9 mouse cellular contexts compared by ENCODE assay signal in the genomic region with DNA sequence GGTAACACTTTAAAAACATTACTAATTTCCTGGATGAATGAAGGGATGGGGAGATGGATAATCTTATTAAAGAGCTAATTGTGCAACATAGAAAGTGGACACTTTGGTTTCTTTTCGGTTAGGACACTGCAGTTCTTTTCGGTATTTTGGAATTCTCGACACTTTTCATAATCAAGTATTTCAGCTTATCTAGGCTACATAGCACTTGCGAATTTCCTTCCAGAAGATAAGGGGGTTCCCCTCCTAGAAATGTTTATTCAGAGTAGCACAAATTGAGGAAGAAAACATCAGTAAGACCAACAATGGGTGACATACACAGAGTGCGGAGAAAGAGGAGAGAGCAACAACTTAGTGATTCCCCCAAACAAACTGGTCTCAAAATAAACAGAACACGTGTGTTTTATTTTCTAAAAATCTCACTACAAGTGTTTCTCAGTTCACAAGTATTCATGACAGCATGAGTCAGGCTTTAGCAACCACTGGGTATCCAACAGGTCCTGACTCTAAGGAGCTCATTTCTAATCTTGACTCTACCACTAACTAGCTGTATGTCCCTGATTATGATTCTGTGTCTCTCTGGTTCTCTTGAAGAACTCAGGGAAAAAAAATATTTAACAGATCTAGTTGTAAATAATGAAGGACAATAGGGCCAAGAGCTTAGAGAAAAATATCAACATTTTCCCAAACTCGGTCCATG. TPM values are rescaled to one million over a fixed set of nuclear protein-coding genes. Genes with fewer than 3 reads are reported as not detected.
A peak's percentile ranks its signal among the peaks of the same experiment; 100 is the strongest.
DNase-seq lines count a peak whose midpoint lies in the region; ATAC-seq lines count a peak whose summit lies in the region.
"Had no signal": no experiment of that assay in that cellular context is flagged by ENCODE, and none has a peak within 500 bp of the region (broad histone marks: within the 10 kb centered on the region; RNA-seq: fewer than 3 reads in every experiment).

No protein-coding gene starts in this region.

- no peaks in the 10 kb centered on the region for H3K36me3 ChIP-seq in heart, embryonic 15.5 days
- H3K36me3 ChIP-seq in hindbrain, embryonic 16.5 days (ENCODE audit: control insufficient read depth, insufficient read depth, low read length), result no peaks in the 10 kb centered on the region
- no peaks in the 10 kb centered on the region for H3K36me3 ChIP-seq in midbrain, embryonic 16.5 days (ENCODE audit: control insufficient read depth, insufficient read depth, low read length)

- H3K27ac ChIP-seq in heart, embryonic 15.5 days, result no peak overlapping the region
- H3K27ac ChIP-seq in hindbrain, embryonic 16.5 days (ENCODE audit: low read depth, low read length), result no peak overlapping the region
- H3K27ac ChIP-seq in midbrain, embryonic 16.5 days (ENCODE audit: low read length), result no peak overlapping the region

- peak overlapping the region; percentile 81 for H3K4me2 ChIP-seq in heart, embryonic 15.5 days
- peak overlapping the region; percentile 84 for H3K4me2 ChIP-seq in hindbrain, embryonic 16.5 days (ENCODE audit: low read length)
- H3K4me2 ChIP-seq in midbrain, embryonic 16.5 days (ENCODE audit: low read length), result peak overlapping the region; percentile 86

- peaks cover 14% of the 10 kb centered on the region for H3K4me1 ChIP-seq in heart, embryonic 15.5 days (replicated peaks)
- H3K4me1 ChIP-seq in hindbrain, embryonic 16.5 days (ENCODE audit: control insufficient read depth, insufficient read depth, low read depth, low read length), result peaks cover 16% of the 10 kb centered on the region
- H3K4me1 ChIP-seq in midbrain, embryonic 16.5 days (ENCODE audit: control insufficient read depth, insufficient read depth, low read length), result peaks cover 23% of the 10 kb centered on the region

- no peak for DNase-seq in heart, postnatal 10 days
- DNase-seq in c-Kit-negative CD71-positive TER-119-positive erythroid progenitor cells, embryonic 14.5 days (ENCODE audit: low read depth, low spot score), result peak; percentile 57
- DNase-seq in layer of hippocampus, adult 9-10 months (ENCODE audit: low spot score), result no peak
- DNase-seq in frontal cortex, postnatal 10 days (ENCODE audit: low spot score in 2 of 2), result no peak
- no peak for DNase-seq in thymus, postnatal 10 days (ENCODE audit: low spot score in 2 of 2)

- 0 out of 2 replicates have a peak overlapping the region, but pooled peaks have one; percentile 91 for H3K9ac ChIP-seq in heart, embryonic 15.5 days
- no peak overlapping the region for H3K9ac ChIP-seq in hindbrain, embryonic 16.5 days (ENCODE audit: low read depth, low read length)
- peak overlapping the region; percentile 81; the same call in 1 of the 2 replicates for H3K9ac ChIP-seq in midbrain, embryonic 16.5 days (ENCODE audit: low read depth, low read length)

- H3K9me3 ChIP-seq in heart, embryonic 15.5 days (replicated peaks), result no peaks in the 10 kb centered on the region
- H3K9me3 ChIP-seq in hindbrain, embryonic 16.5 days (ENCODE audit: control insufficient read depth, low read length), result no peaks in the 10 kb centered on the region
- no peaks in the 10 kb centered on the region for H3K9me3 ChIP-seq in midbrain, embryonic 16.5 days (replicated peaks; ENCODE audit: control insufficient read depth, low read length, poor library complexity, severe bottlenecking)

- H3K27me3 ChIP-seq in heart, embryonic 15.5 days, result no peaks in the 10 kb centered on the region
- H3K27me3 ChIP-seq in hindbrain, embryonic 16.5 days (replicated peaks; ENCODE audit: control insufficient read depth, insufficient read depth, low read length), result no peaks in the 10 kb centered on the region
- no peaks in the 10 kb centered on the region for H3K27me3 ChIP-seq in midbrain, embryonic 16.5 days (ENCODE audit: control insufficient read depth, insufficient read depth, low read depth, low read length)
- H3K27me3 ChIP-seq: Patski had no signal

- intact Hi-C loops in heart, postnatal 10 days (cut with DNase I), result no loop called here

- peak overlapping the region; percentile 87 for H3K4me3 ChIP-seq in heart, embryonic 15.5 days
- H3K4me3 ChIP-seq in hindbrain, embryonic 16.5 days (ENCODE audit: low read length), result peak overlapping the region; percentile 76
- peak overlapping the region; percentile 45; the same call in 1 of the 2 replicates for H3K4me3 ChIP-seq in midbrain, embryonic 16.5 days (ENCODE audit: low read depth, low read length)

- ATAC-seq in heart, embryonic 15.5 days (replicated peaks; ENCODE audit: insufficient number of reproducible peaks, insufficient read depth, low FRiP score, low read depth), result no peak
- no peak for ATAC-seq in hindbrain, embryonic 16.5 days
- ATAC-seq in midbrain, embryonic 16.5 days, result no peak
- ATAC-seq: Patski had no signal

- WGBS in heart, embryonic 15.5 days, result 58% methylated on average over 7 of the region's 7 CpGs
- 88% methylated on average over 7 of the region's 7 CpGs for WGBS in hindbrain, embryonic 16.5 days
- WGBS in midbrain, embryonic 16.5 days, result 82% methylated on average over 7 of the region's 7 CpGs

RNA-seq across cellular contexts. Expression of gene Cat, which starts 1.5 kb away (rescaled TPM):
- 73.5 and 88.0 TPM in 2 replicates for polyA plus RNA-seq in heart, embryonic 15.5 days (2015; fragmentation: Nextera tagmentation; extraction: Ambion mirVana)
- total RNA-seq in heart, postnatal 10 days (2021), result 100 to 1,000 TPM; 188 to 189 TPM
- polyA plus RNA-seq in hindbrain, embryonic 16.5 days (2015; fragmentation: Nextera tagmentation; extraction: Ambion mirVana), result 95.8 and 105 TPM in 2 replicates
- 86.5 and 92.6 TPM in 2 replicates for polyA plus RNA-seq in midbrain, embryonic 16.5 days (2015; fragmentation: Nextera tagmentation; extraction: Ambion mirVana)
